Mouse (Mus musculus) limb, embryonic 13.5 days (tissue): ENCODE measurements at regions not wholly inside any gene's neighbourhood (a gene's known extent, or its start where the extent isn't known, plus 50 kb on each side); places are given as distances from the start of the nearest gene placed in this dataset.

Experiments used
- ATAC-seq: fragments of 200-750 bp; cut with Nextera tagmentation; 2 replicates; pipeline ENCODE4 v1.8.0; 2017; ENCODE audit warnings: low read depth, moderate number of reproducible peaks, moderate TSS enrichment; ENCODE audit not compliant: low FRiP score
- H3K27ac ChIP-seq: fragments of 300-500 bp; sonication (generic); 2 replicates; pipeline ENCODE4 v1.5.1; 2015; ENCODE audit warnings: inconsistent platforms, mild to moderate bottlenecking, moderate library complexity
- H3K27me3 ChIP-seq: fragments of 300-500 bp; sonication (generic); 2 replicates; pipeline ENCODE4 v1.6.1; 2015; ENCODE audit warnings: mild to moderate bottlenecking, inconsistent platforms
- H3K36me3 ChIP-seq: fragments of 300-500 bp; sonication (generic); 2 replicates; pipeline ENCODE4 v1.6.1; 2015; ENCODE audit warnings: inconsistent platforms, mild to moderate bottlenecking, moderate library complexity
- H3K4me1 ChIP-seq: fragments of 300-500 bp; sonication (generic); 2 replicates; pipeline ENCODE4 v1.6.1; 2015; ENCODE audit warnings: inconsistent platforms
- H3K4me2 ChIP-seq: fragments of 300-500 bp; sonication (generic); replicated peaks from 2 replicates; pipeline ENCODE4 v1.6.1; 2015; ENCODE audit warnings: inconsistent platforms, mild to moderate bottlenecking, moderate library complexity
- H3K4me3 ChIP-seq: fragments of 300-500 bp; sonication (generic); 2 replicates; pipeline ENCODE4 v1.5.1; 2015; ENCODE audit warnings: moderate library complexity, mild to moderate bottlenecking, inconsistent platforms
- H3K9ac ChIP-seq: fragments of 300-500 bp; sonication (generic); 2 replicates; pipeline ENCODE4 v1.6.1; 2015; ENCODE audit warnings: mild to moderate bottlenecking, inconsistent platforms
- H3K9me3 ChIP-seq: fragments of 300-500 bp; sonication (generic); 2 replicates; pipeline ENCODE4 v1.6.1; 2016; ENCODE audit warnings: inconsistent platforms
- WGBS: fragments of 180-500 bp; shearing (Covaris S2); methylation state at CpG from one replicate; pipeline ENCODE4 v1.1.7; 2015; 5-methylcytosine and 5-hydroxymethylcytosine counted together

DNA sequence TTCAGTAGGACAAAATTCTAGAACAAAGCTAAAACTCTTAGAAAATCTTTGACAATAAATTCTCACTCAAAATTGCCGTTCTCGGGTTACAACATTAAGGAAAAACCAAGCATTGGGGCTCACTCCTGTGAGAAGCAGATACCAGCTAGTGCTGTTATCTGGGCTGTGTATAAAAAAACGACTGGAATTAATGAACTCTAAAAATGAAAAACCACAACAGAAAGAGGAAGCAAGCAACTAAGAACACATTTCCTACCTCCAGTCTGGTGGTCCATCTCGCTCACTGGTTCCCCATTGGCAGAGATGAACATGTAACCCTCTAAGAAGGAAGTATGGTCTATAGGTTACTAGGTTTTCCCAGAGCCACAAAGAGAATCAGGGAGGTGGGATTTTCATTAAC lies 824.9 kb upstream of the 2610301B20Rik start:
- no peak overlapping the region for H3K4me3 ChIP-seq
- peaks cover 9% of the 10 kb centered on the region; the same call in 1 of the 2 replicates for H3K27me3 ChIP-seq
- H3K27ac ChIP-seq, result no peak overlapping the region
- H3K36me3 ChIP-seq, result no peaks in the 10 kb centered on the region
- no peaks in the 10 kb centered on the region for H3K9me3 ChIP-seq
- no peak for ATAC-seq
- H3K4me2 ChIP-seq, result no peak overlapping the region
- H3K9ac ChIP-seq, result no peak overlapping the region
- WGBS, result 55% methylated on average over 4 of the region's 4 CpGs
- peaks cover 17% of the 10 kb centered on the region for H3K4me1 ChIP-seq

DNA sequence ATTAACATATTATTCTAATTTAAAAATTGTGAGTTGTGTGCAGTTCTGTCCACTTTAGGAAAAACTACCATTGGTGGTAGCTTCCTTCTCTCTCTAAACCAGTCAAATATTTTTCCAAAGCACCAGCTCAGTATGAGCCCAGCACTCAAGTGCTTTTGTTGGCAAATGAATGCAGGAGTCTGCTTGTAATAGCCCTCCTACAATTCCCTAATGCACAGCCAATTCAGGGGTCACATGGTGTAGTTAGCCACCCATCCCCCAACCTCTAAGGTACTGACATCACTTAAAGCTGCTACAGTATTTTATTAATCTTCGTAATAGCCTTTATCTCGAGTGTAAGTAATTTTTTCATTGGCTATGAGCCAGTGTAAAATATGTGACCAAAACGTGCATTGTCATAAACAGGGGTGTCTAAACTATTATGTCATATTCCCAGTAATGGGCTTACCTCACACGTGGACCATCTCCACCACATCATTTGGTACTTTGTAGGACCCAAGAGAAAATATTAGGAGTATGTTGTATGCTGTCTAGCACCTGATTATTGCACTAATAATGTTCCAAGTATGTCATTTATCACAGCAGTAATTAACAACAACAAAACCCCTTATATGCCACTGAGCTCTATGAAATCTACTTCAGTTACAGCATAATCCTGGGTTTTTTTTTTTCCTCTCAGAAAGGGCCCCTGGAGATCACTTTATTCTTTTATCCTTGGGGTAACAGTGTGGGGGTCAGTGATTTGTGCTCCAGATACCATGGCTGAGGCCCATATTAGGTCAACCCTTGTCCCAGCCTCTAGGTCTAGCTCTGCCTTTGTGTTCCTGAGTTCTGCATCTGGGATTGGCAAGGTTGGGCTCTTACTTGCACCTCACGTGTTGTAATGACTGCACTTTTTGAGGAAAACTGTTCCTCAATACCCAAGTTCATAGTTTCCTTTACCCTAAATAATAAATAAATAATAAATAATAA lies 822.7 kb upstream of the 2610301B20Rik start:
- H3K9me3 ChIP-seq, result no peaks in the 10 kb centered on the region
- H3K4me2 ChIP-seq, result no peak overlapping the region
- H3K27ac ChIP-seq, result no peak overlapping the region
- H3K36me3 ChIP-seq, result no peaks in the 10 kb centered on the region
- peak; percentile 88 for ATAC-seq
- no peak overlapping the region for H3K4me3 ChIP-seq
- peaks cover 9% of the 10 kb centered on the region; the same call in 1 of the 2 replicates for H3K27me3 ChIP-seq
- H3K9ac ChIP-seq, result no peak overlapping the region
- 41% methylated on average over 5 of the region's 5 CpGs for WGBS
- H3K4me1 ChIP-seq, result peaks cover 17% of the 10 kb centered on the region

- Histone ChIP-seq H3K4me3 (no peak overlapping the region), H3K4me2 (no peak overlapping the region), H3K9me3 (no peaks in the 10 kb centered on the region), H3K36me3 (no peaks in the 10 kb centered on the region), H3K27me3 (peaks cover 9% of the 10 kb centered on the region; the same call in 1 of the 2 replicates), H3K4me1 (peaks cover 17% of the 10 kb centered on the region), H3K9ac (no peak overlapping the region), H3K27ac (no peak overlapping the region)
- ATAC-seq, result no peak
Observed at GRCm38 (mm10) chr4:10052869-10053268, 821.4 kb upstream of the 2610301B20Rik start.

GRCm38 (mm10) chr4:10072500-10073106 lies 801.7 kb upstream of the 2610301B20Rik start:
- ATAC-seq, result no peak
- Histone ChIP-seq H3K27ac (no peak overlapping the region), H3K4me1 (no peaks in the 10 kb centered on the region), H3K4me2 (no peak overlapping the region), H3K9ac (no peak overlapping the region), H3K36me3 (no peaks in the 10 kb centered on the region), H3K9me3 (no peaks in the 10 kb centered on the region), H3K4me3 (no peak overlapping the region), H3K27me3 (no peaks in the 10 kb centered on the region)
- WGBS, result 84% methylated on average over 5 of the region's 5 CpGs

DNA sequence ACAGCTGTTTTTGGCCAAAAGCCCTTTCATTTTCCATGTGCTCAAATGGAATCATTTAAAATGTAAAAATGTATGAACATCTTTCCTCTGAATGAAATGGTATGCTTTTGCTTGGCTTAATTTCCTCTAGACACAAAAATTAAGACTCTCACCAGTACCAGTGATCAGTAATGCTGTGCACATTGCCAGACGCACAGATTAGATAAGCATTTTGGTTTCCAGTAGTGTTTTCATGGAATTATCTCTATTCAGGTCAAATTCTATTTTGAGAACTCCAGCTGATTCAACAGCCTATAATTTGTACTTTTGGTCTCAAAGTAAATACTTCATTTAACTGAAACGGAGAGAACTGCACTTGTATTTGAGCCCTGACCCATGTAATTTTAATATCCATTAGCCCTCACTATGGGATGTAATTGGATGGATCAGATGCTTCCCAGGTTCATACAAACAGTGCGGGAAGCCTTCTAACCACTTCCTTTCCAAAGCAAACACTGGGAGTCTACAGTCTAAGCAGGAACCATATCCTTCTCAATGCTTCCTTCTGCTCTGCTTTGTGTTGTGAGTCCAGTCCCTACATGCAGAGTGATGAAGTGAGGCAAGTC lies 794.6 kb upstream of the 2610301B20Rik start:
- H3K4me3 ChIP-seq, result no peak overlapping the region
- no peaks in the 10 kb centered on the region for H3K36me3 ChIP-seq
- no peak overlapping the region for H3K9ac ChIP-seq
- ATAC-seq, result no peak
- H3K4me1 ChIP-seq, result no peaks in the 10 kb centered on the region
- H3K27me3 ChIP-seq, result no peaks in the 10 kb centered on the region
- no peak overlapping the region for H3K27ac ChIP-seq
- H3K4me2 ChIP-seq, result no peak overlapping the region
- WGBS, result 76% methylated on average over 3 of the region's 3 CpGs
- no peaks in the 10 kb centered on the region for H3K9me3 ChIP-seq

GRCm38 (mm10) chr4:10114831-10115230 lies 759.5 kb upstream of the 2610301B20Rik start:
- 80% methylated on average over 4 of the region's 4 CpGs for WGBS

GRCm38 (mm10) chr4:10117964-10118363 lies 756.3 kb upstream of the 2610301B20Rik start:
- H3K27me3 ChIP-seq, result no peaks in the 10 kb centered on the region
- no peak overlapping the region for H3K27ac ChIP-seq
- no peak overlapping the region for H3K4me2 ChIP-seq
- H3K4me3 ChIP-seq, result no peak overlapping the region
- no peaks in the 10 kb centered on the region for H3K36me3 ChIP-seq
- no peak for ATAC-seq
- H3K4me1 ChIP-seq, result no peaks in the 10 kb centered on the region
- 61% methylated on average over 2 of the region's 2 CpGs for WGBS
- no peaks in the 10 kb centered on the region for H3K9me3 ChIP-seq
- H3K9ac ChIP-seq, result no peak overlapping the region

More at GRCm38 (mm10) chr4:10114831-10115230, 759.5 kb upstream of the 2610301B20Rik start:
- no peaks in the 10 kb centered on the region for H3K36me3 ChIP-seq
- H3K9me3 ChIP-seq, result no peaks in the 10 kb centered on the region
- H3K4me3 ChIP-seq, result no peak overlapping the region
- no peaks in the 10 kb centered on the region for H3K27me3 ChIP-seq
- H3K4me2 ChIP-seq, result no peak overlapping the region
- no peak for ATAC-seq
- H3K27ac ChIP-seq, result no peak overlapping the region
- H3K9ac ChIP-seq, result no peak overlapping the region
- no peaks in the 10 kb centered on the region for H3K4me1 ChIP-seq

- ATAC-seq, result no peak
- Histone ChIP-seq H3K36me3 (no peaks in the 10 kb centered on the region), H3K9ac (no peak overlapping the region), H3K4me3 (no peak overlapping the region), H3K4me2 (no peak overlapping the region), H3K4me1 (no peaks in the 10 kb centered on the region), H3K9me3 (no peaks in the 10 kb centered on the region), H3K27ac (no peak overlapping the region), H3K27me3 (no peaks in the 10 kb centered on the region)
- 73% methylated on average over 2 of the region's 2 CpGs for WGBS
Observed at GRCm38 (mm10) chr4:10124252-10124651, 750.0 kb upstream of the 2610301B20Rik start.

- 0 out of 2 replicates have a peak, but pooled peaks cover 3% of the 10 kb centered on the region for H3K9me3 ChIP-seq
- H3K27ac ChIP-seq, result no peak overlapping the region
- H3K4me1 ChIP-seq, result no peaks in the 10 kb centered on the region
- H3K27me3 ChIP-seq, result peaks cover 47% of the 10 kb centered on the region
- no peak overlapping the region for H3K4me2 ChIP-seq
- no peak overlapping the region for H3K4me3 ChIP-seq
- 45% methylated on average over 6 of the region's 6 CpGs for WGBS
- H3K9ac ChIP-seq, result no peak overlapping the region
- ATAC-seq, result no peak
- H3K36me3 ChIP-seq, result no peaks in the 10 kb centered on the region
Observed at GRCm38 (mm10) chr4:10141238-10141934, 732.9 kb upstream of the 2610301B20Rik start.

DNA sequence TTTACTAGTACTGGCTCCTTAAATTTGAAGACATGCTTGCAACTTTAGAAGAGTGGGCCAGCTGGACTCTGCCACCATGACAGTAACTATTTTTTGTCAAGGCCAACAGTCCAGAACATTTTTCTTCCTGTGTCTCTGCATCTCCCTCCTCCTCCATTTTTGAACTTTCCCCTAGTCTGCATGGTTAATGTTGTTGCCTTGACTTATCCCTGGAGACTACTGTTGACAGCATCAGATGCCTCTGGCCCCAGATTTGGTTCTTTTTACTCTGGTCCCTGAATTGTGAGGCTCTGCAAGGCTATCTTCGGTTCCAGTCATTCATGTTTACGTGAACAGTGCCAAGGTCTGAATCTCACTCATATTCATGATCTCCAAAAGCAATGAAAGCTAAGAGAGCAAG lies 724.4 kb upstream of the 2610301B20Rik start:
- H3K9me3 ChIP-seq, result no peaks in the 10 kb centered on the region
- H3K4me1 ChIP-seq, result no peaks in the 10 kb centered on the region
- H3K9ac ChIP-seq, result no peak overlapping the region
- H3K27ac ChIP-seq, result no peak overlapping the region
- no peak overlapping the region for H3K4me2 ChIP-seq
- no peak overlapping the region for H3K4me3 ChIP-seq
- H3K36me3 ChIP-seq, result no peaks in the 10 kb centered on the region
- ATAC-seq, result no peak
- peaks cover 66% of the 10 kb centered on the region for H3K27me3 ChIP-seq
- 73% methylated on average over 2 of the region's 2 CpGs for WGBS

DNA sequence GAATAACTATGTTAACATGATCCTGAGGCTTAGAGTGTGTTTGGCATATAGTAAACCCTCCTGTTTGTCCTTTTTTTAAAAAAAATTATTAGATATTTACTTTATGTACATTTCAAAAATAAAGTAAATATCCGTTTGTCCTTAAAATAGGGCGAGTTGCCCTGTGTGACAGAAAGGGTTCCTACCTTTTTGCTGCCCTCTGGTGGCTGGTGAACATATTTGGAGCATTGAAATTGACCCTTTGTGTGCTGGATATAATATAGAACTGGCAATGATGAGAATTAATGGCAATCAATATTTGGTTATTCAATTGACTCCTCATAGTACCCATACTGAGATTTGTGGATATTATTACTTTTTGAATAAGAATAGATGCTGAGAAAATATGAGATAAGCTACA lies 723.8 kb upstream of the 2610301B20Rik start:
- Histone ChIP-seq H3K4me1 (no peaks in the 10 kb centered on the region), H3K9ac (no peak overlapping the region), H3K27me3 (peaks cover 66% of the 10 kb centered on the region), H3K4me3 (no peak overlapping the region), H3K36me3 (no peaks in the 10 kb centered on the region), H3K4me2 (no peak overlapping the region), H3K9me3 (no peaks in the 10 kb centered on the region), H3K27ac (no peak overlapping the region)
- no peak for ATAC-seq
- 21% methylated on average over 2 of the region's 2 CpGs for WGBS
